Mouse (Mus musculus) cerebellum, adult (tissue): Measurements from ENCODE around the gene Gdnf.

ENCODE experiments used
- ATAC-seq: cut with Nextera tagmentation; 2 replicates; pipeline ENCODE4 v1.9.2; 2017; ENCODE audit warnings: mild to moderate bottlenecking, moderate library complexity, mixed read lengths; ENCODE audit not compliant: insufficient number of reproducible peaks, low FRiP score, low TSS enrichment

Gdnf gene

DNA sequence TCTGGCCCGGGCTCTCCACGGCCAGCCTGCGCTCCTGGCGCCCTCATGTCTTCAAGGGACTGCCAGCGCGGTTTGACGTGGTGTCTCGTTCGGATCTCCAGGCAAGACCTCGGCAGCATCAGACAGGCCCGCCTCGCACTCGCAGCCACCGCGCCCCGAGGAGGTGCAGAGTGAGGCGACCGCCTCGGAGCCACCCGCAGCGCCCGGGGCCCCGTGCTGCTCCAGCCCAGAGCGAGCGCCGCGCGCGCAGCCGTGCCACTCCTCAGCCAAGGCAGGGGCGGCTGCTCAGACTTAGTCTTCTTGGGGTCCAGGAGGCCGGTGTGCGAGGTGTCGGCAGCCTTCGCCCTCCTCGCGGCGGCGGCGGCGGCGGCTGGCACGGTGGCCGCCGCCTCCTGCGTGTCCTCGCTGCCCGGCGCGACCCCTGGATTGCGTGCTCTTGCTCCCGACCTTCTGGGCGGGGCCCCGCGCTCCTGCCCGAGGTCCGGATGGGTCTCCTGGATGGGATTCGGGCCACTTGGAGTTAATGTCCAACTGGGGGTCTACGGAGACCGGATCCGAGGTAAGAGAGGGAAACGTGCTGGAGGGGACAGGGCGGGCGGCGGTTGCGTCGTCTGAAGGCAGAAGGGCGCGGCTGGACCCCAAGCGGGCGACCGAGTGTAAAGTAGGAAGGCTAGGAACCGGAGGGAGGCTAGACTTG is at the start of gene Gdnf:
Gdnf (plus strand) TSS at position 291 of the 697 bp plus-strand sequence.
- ATAC-seq = no peak

DNA sequence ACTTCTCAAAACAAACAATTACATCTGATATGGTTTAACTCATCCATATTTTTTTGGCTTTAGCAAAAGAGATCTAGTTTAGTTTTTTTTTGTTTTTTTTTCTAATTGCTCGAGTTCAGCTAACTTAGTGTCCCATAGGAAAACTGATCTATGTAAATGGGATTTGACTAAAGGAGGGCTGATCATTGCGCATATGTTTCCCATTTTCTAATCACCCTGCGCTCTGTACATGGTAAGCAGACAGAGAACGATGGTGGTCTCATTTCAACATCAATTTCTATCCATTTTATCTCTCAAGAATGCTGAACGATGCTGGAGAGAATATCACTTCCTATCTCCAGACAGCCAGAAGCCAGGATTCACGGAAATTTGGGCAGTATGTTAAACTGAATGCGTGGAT is 43.5 kb upstream of the Gdnf start:
- ATAC-seq = no peak

DNA sequence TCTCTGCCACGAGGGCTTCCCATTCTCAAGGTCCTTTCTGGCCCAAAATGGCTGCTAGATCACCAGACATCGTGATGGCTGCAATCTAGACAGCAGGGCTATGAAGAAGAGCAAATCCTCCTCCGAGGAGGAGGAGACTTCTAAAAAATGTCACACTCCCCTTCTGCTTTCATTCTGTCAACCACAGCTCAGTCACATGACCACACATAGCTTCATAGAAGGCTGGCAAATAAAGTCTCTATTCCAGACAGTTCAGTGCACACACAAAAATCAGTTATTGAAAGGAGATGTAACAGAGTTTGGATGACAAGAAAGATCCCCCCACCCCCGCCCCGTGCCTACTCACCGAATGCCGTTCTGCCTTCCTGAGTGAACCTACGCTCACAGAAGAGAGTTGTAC is 37.7 kb upstream of the Gdnf start:
- ATAC-seq = no peak

DNA sequence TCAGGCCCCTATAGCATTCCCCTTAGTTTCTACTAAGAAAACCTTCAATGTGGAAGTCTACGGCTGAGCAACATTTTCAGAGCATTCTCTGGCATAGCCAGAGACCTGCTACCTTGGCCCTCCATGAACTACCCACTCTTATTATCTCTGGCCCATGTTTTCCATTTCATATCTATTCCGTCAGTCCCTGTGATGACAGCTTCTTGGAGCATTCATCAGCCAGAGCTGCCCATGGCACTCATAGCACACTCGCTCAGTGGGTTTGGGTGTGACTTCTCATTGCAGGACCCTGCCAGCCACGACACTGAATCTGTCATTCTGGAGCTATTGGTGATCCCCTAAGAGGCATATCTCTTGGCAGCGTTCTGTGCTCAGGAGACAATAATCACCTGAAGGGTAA is 29.1 kb upstream of the Gdnf start:
- no peak for ATAC-seq

DNA sequence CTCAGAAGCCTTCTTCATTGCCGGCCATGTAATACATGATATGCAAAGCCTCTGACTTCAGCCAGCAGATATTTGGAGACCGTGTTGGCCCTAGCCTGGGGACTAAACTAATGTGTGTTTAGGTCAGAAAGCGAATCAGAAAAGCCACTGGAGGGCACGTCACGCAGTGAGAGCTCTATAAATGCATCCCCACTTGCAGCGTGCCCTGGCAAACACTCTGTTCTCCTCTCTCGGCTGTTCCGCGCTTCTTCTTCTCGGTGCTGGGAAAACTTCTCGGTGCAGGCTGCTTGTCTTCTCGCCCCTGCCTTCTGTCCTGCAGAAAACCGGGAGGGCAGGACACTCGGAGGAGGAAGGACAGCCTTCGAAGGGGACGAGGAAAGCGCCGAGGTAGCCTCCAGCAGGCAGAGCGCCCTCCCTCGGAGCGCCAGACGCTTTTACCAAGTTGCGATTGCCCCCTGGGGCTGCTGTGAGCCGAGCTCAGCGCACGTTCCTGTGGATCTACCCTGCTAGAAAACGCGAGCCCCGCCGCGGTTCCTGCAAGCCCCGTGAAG is 730 bp upstream of the Gdnf start:
- no peak for ATAC-seq

DNA sequence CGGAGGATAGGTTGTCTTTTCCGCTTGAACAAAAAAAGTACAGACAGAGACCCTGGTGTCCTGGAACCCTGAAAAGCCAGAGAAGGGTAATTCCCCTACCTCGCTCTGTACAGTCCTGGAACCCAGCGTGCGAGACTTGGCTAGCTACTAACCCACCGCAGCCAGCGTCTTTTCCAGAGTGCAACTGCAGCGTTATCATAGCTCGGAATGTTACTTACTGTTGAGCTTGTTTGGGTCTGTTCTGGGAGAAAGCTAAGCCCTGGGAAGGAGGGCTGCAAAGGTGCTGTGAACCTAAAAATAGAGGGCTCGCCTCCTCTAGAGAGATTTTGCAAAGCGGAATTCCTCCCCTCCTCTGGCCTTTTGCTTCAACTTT is 593 bp downstream of the Gdnf start:
- no peak for ATAC-seq

DNA sequence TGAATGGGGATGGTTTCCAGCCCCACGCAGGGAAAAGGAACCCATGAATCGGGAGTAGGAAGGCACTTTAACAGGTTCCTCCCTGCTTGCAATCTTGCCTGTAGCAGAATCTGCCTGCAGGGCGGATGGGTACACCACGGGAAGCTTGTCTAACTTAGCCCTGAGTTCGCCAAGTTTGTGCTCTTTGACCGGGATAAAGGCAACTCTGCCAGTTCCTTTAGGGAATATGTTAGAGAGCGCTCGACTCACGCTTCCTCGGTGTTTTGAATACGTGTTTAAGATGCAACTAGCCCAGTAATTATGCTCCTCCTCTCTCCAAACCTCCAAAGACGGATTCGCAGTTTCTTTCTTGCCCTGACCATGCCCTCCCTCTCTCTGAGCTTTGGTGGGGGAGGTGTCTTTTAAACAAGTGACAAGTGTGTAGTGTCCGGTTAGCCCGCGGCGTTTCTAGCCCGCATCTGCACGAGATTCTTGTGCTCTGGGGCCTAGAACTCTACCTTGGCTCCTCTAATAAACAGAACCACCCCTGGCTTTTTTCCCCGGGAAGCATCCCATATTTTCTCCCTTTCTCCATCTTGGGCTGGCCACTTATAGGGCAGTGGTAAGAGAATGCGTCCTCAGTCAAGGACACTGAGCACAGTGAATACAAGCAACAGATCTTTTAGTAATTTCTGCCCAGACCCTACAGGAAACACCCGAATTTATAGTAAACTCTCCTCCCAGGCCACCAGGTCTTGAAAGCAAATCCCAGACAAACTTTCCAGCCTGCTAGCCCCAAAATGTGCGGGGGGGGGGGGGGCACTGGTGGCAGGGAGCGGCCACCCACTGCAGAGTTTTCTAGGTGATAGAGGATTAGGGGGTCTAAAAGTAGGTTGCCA is 1.4 kb downstream of the Gdnf start:
- no peak for ATAC-seq

DNA sequence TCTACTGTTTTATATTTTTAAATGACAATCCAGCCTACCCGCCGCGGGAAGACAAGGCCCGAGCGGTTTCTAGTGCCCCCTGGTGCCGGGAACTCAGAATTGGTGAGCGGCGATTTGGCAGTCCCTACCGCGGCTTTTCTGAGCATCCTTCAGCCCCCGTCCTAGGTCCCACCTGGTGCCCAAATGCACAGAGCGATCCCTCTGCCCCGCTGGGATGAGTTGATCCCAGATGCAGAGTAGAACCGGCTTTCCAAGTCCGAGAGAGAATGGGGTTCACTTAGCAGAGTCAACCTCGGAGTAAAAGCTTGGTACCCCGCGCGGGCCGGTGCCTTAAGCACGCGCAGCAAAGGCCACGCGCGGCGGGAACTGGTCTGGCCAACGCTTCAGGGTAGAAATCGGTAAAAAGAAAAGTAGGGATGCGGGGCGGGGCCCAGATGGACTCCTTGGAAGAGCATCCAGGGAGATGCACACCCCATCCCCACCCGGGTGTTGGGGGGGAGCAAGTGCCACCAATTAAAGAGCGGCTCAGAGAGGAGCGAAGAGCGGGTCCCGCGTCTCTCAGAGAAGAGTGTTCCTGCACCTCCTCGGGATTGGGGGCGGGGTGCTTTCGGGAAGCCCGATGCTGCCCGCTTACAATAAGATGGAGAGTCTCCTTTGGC is 2.4 kb downstream of the Gdnf start:
- ATAC-seq = peak; percentile 38; the same call in 1 of the 2 replicates

DNA sequence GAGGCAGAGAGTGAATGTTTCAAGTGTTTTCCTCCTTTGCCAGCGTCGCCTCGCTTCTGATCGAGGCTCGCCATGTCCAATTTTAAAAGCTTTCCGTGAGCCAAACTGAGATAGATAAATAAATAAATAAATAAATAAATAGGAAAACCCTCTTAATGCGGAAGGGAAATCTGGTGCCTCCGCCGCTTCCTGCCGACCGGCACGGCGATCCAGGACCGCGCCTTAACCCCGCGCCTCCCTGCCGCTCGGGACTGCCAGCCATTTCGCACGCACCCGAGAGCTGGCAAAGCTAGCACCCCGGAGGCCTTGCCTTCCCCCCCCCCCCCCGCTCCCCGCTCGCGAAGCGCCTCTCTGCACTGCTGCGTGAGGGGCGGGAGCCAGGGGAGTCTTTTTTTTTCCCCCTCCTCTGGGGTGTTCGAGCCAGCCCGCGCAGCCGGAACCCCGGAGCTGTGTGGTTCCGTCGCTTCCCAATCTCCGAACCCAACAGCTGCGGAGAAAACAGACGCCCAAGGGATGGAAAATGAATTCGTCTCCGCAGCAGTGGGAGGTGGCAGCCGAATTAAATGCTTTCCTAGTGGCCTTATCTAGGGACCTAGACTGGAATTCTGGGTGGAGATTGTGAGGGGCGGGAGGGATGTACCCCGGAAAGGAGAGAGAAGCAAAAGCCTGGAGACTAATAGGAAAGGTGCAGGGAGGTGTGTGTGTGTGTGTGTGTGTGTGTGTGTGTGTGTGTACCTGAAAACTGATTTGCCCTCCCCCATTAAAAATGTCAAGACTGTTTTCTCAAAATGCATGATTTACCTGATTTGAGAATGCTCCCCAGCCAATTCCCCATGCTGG is 3.1 kb downstream of the Gdnf start:
- ATAC-seq = no peak

DNA sequence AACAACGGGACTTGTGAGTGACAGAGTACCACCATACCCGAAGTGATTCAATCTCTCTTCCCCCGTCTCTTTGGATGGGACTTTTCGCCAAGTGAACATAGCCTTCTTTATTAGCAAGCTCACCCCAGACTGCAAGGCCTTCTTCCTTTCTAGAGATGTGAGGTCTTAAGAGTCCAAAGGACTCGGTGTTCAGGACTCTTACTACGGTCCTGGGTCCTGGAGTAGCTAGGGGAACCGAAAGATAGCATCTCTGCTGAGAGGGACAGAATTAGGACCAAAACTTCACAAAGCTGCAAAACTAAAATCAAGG is 3.7 kb downstream of the Gdnf start:
- no peak for ATAC-seq

DNA sequence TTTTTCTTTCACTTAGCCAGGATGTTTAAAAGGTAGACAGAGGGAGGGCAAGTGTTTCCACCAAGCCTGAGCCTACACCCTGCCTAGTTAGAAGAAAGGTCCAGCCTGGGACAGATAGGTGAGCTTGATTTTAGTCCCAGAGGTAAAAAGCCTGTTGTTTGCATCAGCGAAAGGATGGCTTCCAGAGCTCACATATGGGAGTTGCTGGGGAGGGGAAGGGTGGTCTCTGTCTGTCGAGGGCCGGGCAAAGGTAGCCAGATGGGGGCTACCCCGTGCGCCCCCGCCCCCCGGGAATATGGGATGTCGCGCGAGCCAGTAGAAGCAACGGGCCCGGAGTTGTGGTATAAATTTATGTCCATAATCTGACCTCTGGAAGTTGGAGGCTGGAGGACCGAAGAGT is 4.3 kb downstream of the Gdnf start:
- ATAC-seq = no peak

DNA sequence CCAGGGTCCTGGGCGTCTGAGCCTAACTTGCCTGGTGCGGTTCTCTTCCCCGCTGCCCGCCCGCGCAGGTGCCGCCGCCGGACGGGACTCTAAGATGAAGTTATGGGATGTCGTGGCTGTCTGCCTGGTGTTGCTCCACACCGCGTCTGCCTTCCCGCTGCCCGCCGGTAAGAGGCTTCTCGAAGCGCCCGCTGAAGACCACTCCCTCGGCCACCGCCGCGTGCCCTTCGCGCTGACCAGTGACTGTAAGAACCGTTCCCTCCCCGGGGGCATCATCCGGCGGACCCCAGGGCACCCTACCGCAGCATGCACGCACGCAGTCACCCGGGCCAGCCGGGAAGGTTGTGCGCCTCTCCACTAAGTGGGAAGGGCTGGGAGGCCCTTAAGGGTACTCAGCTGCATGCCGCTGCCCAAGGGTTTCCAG is 4.9 kb downstream of the Gdnf start:
- ATAC-seq = no peak

DNA sequence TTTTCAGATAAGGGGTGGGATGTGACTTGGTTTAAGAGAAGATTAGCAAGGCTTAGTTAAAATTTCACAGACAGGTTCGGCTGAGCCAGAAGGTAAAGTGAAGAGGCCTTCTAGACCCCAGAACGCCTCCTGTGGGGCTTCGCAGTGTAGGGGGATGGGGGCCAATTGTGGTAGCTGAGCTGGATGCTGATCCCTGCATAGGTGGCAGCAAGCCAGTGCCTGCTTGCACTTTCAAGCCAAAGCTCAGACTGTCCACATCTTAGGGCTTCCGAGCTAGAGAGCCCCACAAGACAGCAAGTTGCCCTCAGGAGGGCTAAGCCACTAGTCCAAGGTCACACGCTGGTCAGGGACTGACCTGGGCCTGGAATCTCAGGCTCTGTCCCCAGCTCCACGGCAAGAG is 13.2 kb downstream of the Gdnf start:
- ATAC-seq = no peak

DNA sequence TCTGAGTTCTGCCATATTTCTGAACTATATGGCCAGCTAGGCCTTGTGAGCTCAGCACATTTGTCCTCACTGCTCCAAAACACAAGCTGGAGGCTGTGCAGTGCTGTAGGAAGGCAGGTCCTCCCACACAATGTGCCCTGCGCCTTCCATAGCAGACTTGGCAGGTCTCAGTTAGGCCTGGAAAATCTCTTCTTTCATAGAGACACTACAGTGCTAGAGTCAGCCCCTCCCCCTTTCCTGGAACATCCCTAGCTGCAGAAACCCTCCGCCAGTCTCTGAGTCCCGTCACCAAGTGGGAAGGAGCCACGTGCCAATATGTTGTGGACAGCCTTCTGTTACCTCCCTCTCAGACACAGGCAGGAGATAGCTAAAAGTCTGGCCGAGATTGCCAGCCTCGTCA is 14.9 kb downstream of the Gdnf start:
- ATAC-seq = no peak

DNA sequence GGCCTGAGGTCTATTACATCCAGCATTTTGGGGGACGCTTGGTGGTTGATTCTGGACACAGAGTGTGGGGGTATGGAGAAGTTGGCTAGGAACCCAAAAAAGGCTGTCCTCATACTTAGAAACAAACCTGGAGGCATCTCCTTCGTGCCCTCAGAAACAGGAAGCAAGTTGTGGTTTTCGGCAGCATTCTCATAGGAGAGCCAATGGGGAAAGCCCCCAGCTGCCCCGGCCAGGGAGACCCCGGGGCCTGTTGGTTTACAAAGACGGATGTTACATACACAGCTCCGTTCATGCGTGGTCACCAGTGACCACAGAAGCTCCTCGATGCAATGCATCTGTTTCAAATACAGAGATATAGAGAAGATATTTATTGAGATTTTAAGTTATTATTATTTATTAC is 24.8 kb downstream of the Gdnf start:
- ATAC-seq = no peak

DNA sequence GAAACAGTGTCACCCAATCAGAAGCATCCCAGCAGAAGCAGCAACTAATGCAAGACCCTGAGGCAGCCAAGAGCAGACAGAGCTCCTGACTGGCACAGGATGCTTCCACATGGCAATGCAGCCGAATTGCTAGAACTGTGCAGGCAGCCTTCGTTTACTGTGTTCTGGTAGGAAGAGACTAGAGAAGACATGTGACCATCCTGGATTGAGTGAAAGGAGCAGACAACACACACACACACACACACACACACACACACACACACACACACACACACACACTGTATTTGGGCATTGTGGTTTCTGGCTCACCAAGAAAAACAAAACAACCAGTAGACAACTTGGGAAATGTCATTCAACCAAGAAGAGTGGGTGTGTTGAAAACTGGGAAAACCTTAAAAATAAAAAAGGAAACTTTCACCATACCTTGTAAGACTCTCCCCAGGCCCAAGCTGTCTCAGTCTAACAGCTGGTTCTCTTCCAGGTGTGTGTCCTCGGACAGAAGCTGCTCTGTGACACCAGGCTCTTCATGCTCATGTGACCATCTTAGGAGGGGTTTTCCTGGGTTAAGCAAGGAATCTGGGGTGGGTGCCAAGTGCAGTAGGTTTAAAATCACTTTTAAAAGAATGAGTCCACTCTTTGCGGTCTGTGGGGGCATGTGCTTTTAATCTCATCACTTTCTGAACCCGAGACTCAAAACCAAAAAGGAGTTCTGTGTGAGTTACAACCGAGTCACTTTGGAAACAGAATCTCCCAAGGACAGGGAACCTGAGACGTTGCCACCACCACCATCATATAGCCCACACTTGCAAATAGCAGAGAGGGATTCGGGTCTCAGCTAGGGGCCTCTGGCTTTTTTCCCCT is 27.6 kb downstream of the Gdnf start:
- ATAC-seq = no peak

DNA sequence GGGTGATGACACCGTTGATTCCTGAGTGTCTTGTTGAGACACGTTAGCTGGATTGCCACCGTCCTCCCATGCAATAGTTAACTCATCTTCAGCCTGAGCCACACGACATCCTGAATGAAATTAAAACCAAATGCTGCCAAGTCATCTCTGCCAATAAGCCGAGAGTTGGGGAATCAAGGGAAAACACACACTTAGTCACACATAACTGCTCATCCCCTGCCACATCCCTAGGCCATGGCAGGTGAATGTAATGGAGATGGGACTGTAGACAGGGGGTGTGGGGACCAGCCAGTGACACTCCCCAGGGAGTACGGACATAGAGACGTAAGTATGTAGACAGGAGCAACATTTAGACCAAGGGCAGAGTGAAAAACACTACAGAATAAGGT is 28.3 kb downstream of the Gdnf start:
- no peak for ATAC-seq

DNA sequence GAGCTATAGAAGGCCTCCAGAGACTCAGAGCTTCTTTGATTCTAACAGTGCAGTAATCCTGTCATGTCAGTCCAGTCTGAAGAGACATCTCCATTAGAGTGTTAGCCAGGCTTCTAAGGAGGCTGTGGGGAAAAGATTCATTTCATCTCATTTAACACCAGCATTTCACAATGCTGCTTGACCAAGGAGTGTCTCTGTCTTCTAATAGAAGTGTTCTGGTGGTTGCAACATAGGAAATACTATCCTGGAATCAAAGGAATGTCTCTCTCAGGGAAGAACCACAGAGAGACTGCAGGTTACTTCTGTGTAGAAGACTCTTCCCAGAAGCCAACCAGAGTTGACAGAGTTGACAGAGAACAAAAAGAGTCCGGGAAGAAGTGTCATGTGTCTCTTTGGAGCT is 31.0 kb downstream of the Gdnf start:
- no peak for ATAC-seq

DNA sequence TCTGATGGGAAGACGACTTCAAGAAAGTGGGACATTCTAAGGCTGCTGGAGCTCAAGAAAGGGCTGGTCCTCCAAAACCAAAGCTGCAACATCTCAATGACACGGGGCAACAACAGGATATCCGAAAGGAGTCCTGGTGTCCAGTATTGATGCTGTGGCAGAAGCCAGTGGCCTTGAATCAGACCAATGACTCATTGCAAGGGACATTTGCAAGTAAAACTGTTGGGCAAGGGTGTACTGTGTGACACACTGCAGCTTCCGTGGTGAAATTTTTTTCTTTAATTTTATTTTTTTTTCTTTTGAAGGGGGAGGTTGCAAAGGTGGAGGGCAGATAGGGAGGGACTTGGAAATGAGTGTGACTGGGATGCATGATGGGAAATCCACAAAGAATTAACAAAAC is 31.8 kb downstream of the Gdnf start:
- no peak for ATAC-seq

DNA sequence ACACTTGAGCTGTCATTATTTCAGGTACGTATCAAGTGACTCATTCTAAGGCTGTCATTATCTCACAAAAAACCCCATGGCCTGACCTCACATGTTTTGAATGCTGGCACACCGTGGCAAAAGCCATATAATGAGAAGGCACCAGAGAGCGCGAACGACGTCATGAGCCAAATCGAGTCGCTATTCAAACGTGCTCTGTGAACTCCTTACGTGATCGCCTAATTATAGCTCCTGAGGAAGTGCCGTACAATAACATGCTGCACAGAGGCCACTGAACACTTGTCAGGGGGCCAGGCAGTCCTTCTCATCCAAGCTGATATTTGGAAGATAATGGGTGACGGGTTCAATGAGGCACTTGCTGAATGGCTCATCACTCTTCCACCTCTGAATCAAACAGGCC is 46.8 kb downstream of the Gdnf start:
- ATAC-seq = no peak
